Mouse (Mus musculus): Measurements from ENCODE around the gene Gm10203. TPM values are rescaled to one million over a fixed set of nuclear protein-coding genes. Genes with fewer than 3 reads are reported as not detected.

The Gm10203 gene
- total and polyA plus RNA-seq, 2 experiments from 2014 or later = not detected

- Histone ChIP-seq H3K27ac (no peak overlapping the region), H3K27me3 (ENCODE audit: insufficient read depth, low read length) (no peaks in the 10 kb centered on the region), H3K4me2 (ENCODE audit: low read depth, low read length) (peak overlapping the region; percentile 58), H3K36me3 (ENCODE audit: insufficient read depth, low read length) (no peaks in the 10 kb centered on the region), H3K9me3 (ENCODE audit: low read length) (no peaks in the 10 kb centered on the region), H3K4me3 (ENCODE audit: low read length) (peak overlapping the region; percentile 35), H3K9ac (replicated peaks; ENCODE audit: low read length) (peak overlapping the region; percentile 13), H3K4me1 (ENCODE audit: insufficient read depth, low read length) (no peaks in the 10 kb centered on the region)
- TF ChIP-seq CTCF (IDR thresholded peaks at IDR 0.05; ENCODE audit: low read depth) = 0 out of 2 replicates have a peak, but pooled peaks have one; percentile 2
- DNase-seq (ENCODE audit: low spot score) (peak; percentile 86), ATAC-seq (peak; percentile 97)
- 4% methylated on average over 36 of the region's 36 CpGs for WGBS
Measured at GRCm38 (mm10) chr6:149141393-149142173, 11.6 kb downstream of the Gm10203 start.

GRCm38 (mm10) chr6:149145143-149145542, 15.2 kb downstream of the Gm10203 start:
- WGBS = 98% methylated on average over 1 of the region's 1 CpGs
- H3K4me3 ChIP-seq (ENCODE audit: low read length) = no peak overlapping the region
- no peaks in the 10 kb centered on the region for H3K27me3 ChIP-seq (ENCODE audit: insufficient read depth, low read length)
- H3K4me1 ChIP-seq (ENCODE audit: insufficient read depth, low read length) = no peaks in the 10 kb centered on the region
- DNase-seq (ENCODE audit: low spot score) = no peak
- no peak for TF ChIP-seq CTCF (IDR thresholded peaks at IDR 0.05; ENCODE audit: low read depth)
- no peaks in the 10 kb centered on the region for H3K36me3 ChIP-seq (ENCODE audit: insufficient read depth, low read length)
- H3K9me3 ChIP-seq (ENCODE audit: low read length) = no peaks in the 10 kb centered on the region
- no peak overlapping the region for H3K9ac ChIP-seq (replicated peaks; ENCODE audit: low read length)
- H3K27ac ChIP-seq = no peak overlapping the region
- no peak overlapping the region for H3K4me2 ChIP-seq (ENCODE audit: low read depth, low read length)
- ATAC-seq = no peak

- DNase-seq (ENCODE audit: low spot score) = no peak
- no peak for ATAC-seq
Measured at GRCm38 (mm10) chr6:149148436-149149229, 18.7 kb downstream of the Gm10203 start.

DNA sequence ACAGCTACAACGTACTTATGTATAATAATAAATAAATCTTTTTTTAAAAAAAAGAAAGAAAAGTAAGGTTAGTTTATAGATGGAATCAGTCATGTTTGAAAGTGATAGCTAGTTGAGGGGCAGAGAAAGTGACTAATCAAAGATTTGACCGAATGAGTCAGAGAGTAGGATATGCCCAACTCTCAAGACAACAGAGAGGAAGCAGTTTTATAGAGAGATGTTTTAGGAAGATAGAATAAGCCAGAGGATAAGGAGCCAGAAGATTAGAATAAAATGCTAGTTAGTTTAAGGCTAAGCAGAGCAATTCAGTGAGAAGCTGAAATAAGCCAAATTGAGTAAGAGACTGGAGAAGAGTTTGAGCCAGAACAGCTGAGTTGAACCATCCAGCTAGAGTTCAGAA, 22.1 kb downstream of the Gm10203 start:
- Histone ChIP-seq H3K9ac (replicated peaks; ENCODE audit: low read length) (no peak overlapping the region), H3K4me3 (ENCODE audit: low read length) (no peak overlapping the region), H3K4me1 (ENCODE audit: insufficient read depth, low read length) (no peaks in the 10 kb centered on the region), H3K9me3 (ENCODE audit: low read length) (no peaks in the 10 kb centered on the region), H3K27ac (no peak overlapping the region), H3K27me3 (ENCODE audit: insufficient read depth, low read length) (no peaks in the 10 kb centered on the region), H3K36me3 (ENCODE audit: insufficient read depth, low read length) (peaks cover 6% of the 10 kb centered on the region; the same call in 1 of the 2 replicates), H3K4me2 (ENCODE audit: low read depth, low read length) (no peak overlapping the region)
- DNase-seq (ENCODE audit: low spot score) (no peak), ATAC-seq (no peak)
- 98% methylated on average over 2 of the region's 2 CpGs for WGBS
- TF ChIP-seq CTCF (IDR thresholded peaks at IDR 0.05; ENCODE audit: low read depth) = no peak

More at GRCm38 (mm10) chr6:149148436-149149229, 18.7 kb downstream of the Gm10203 start:
- H3K9ac ChIP-seq (replicated peaks; ENCODE audit: low read length) = no peak overlapping the region
- WGBS = 89% methylated on average over 7 of the region's 7 CpGs
- H3K27ac ChIP-seq = no peak overlapping the region
- H3K4me3 ChIP-seq (ENCODE audit: low read length) = no peak overlapping the region
- H3K36me3 ChIP-seq (ENCODE audit: insufficient read depth, low read length) = no peaks in the 10 kb centered on the region; the same call in 1 of the 2 replicates
- no peaks in the 10 kb centered on the region for H3K4me1 ChIP-seq (ENCODE audit: insufficient read depth, low read length)
- H3K9me3 ChIP-seq (ENCODE audit: low read length) = no peaks in the 10 kb centered on the region
- H3K27me3 ChIP-seq (ENCODE audit: insufficient read depth, low read length) = no peaks in the 10 kb centered on the region
- TF ChIP-seq CTCF (IDR thresholded peaks at IDR 0.05; ENCODE audit: low read depth) = no peak
- H3K4me2 ChIP-seq (ENCODE audit: low read depth, low read length) = no peak overlapping the region

GRCm38 (mm10) chr6:149153473-149154115, 23.6 kb downstream of the Gm10203 start:
- H3K4me3 ChIP-seq (ENCODE audit: low read length) = no peak overlapping the region
- no peak overlapping the region for H3K27ac ChIP-seq
- TF ChIP-seq CTCF (IDR thresholded peaks at IDR 0.05; ENCODE audit: low read depth) = no peak
- H3K36me3 ChIP-seq (ENCODE audit: insufficient read depth, low read length) = peaks cover 6% of the 10 kb centered on the region; the same call in 1 of the 2 replicates
- DNase-seq (ENCODE audit: low spot score) (no peak), ATAC-seq (no peak)
- H3K9ac ChIP-seq (replicated peaks; ENCODE audit: low read length) = no peak overlapping the region
- no peaks in the 10 kb centered on the region for H3K27me3 ChIP-seq (ENCODE audit: insufficient read depth, low read length)
- no peaks in the 10 kb centered on the region for H3K9me3 ChIP-seq (ENCODE audit: low read length)
- H3K4me1 ChIP-seq (ENCODE audit: insufficient read depth, low read length) = no peaks in the 10 kb centered on the region
- WGBS = 53% methylated on average over 6 of the region's 6 CpGs
- no peak overlapping the region for H3K4me2 ChIP-seq (ENCODE audit: low read depth, low read length)

DNA sequence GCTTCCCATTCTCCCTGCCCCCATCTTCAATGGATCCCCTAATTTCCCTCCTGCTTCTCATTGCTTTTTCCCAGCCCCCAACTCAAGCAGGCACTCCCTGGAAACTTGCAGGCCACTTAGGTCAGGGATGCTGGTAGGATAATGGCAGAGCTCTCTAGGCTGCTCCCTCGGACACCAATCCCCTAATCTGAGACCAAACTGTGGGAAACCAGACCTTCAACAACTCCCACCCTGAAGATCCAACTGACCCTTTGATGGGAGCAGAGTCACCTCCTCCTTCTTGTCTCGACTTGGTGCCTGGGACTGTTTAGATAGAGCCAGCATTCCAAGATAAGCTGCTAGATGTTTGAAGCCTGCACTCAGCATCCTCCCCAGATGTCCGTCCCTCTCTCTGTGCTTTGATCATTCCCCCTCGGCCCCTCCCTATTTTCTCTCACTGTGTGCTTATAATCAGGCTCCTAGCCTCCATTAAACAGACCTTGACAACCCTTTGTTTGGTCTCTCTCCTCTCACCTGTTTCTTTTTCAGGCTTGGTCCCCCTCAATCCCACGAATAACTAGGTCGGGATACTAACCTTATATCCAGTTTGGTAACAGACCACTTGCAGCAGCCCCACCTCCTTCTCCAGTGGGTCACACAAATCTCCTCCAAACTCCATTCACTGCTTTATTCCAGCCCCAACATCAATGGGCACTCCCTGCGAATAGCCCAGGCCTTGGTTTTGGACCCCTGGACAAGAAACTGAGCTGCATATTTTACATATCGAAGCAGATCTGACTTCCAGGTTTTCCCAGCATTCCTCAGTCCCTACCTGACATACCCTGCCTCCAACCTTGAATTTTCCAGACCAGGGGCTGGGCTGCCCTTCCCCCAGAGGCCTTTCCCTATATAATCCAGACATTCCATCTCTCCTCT, 24.4 kb downstream of the Gm10203 start:
- DNase-seq (ENCODE audit: low spot score) = no peak
- H3K27me3 ChIP-seq (ENCODE audit: insufficient read depth, low read length) = no peaks in the 10 kb centered on the region
- H3K4me3 ChIP-seq (ENCODE audit: low read length) = no peak overlapping the region
- no peaks in the 10 kb centered on the region for H3K4me1 ChIP-seq (ENCODE audit: insufficient read depth, low read length)
- TF ChIP-seq CTCF (IDR thresholded peaks at IDR 0.05; ENCODE audit: low read depth) = no peak
- 31% methylated on average over 8 of the region's 8 CpGs for WGBS
- no peak overlapping the region for H3K9ac ChIP-seq (replicated peaks; ENCODE audit: low read length)
- ATAC-seq = no peak
- no peaks in the 10 kb centered on the region for H3K9me3 ChIP-seq (ENCODE audit: low read length)
- H3K36me3 ChIP-seq (ENCODE audit: insufficient read depth, low read length) = peaks cover 6% of the 10 kb centered on the region; the same call in 1 of the 2 replicates
- H3K27ac ChIP-seq = no peak overlapping the region
- no peak overlapping the region for H3K4me2 ChIP-seq (ENCODE audit: low read depth, low read length)

Measured in hindbrain, postnatal 0 days (tissue).